Mouse (Mus musculus): ENCODE measurements around the gene Kctd4. TPM values are rescaled to one million over a fixed set of nuclear protein-coding genes. Genes with fewer than 3 reads are reported as not detected.
A peak's percentile ranks its signal among the peaks of the same experiment; 100 is the strongest.
"Not testable (repeated sequence)": the region's sequence is repeated elsewhere in the genome, so short reads cannot be mapped to it uniquely, and the experiment has no call there.

Kctd4 gene
- 10.0 and 11.8 TPM in 2 replicates for polyA plus RNA-seq (2012; rRNA removed)

DNA sequence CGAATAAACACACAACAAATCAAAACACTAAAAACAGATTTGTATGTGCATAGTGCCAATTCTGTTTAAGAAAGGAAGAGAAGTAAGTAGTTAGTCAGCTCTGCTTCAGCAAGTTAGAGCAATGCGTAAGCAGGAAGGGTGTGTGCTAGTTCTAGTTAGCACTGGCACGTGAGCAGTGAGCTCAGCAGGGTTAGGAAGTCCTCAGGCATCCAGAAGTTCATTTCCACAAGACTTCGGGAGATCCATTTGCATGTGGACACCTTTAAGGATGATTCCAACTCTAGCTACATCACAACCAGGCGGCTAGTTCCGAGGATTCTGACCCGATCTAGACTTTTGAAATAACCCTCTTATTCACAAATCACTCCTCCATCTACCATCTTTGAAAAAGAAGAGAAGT, at the start of gene Kctd4:
Kctd4 (plus strand) TSS at position 244 of the 400 bp plus-strand sequence.
- DNase-seq (ENCODE audit: extremely low spot score in 1 of 2, low spot score in 1 of 2), result no peak

DNA sequence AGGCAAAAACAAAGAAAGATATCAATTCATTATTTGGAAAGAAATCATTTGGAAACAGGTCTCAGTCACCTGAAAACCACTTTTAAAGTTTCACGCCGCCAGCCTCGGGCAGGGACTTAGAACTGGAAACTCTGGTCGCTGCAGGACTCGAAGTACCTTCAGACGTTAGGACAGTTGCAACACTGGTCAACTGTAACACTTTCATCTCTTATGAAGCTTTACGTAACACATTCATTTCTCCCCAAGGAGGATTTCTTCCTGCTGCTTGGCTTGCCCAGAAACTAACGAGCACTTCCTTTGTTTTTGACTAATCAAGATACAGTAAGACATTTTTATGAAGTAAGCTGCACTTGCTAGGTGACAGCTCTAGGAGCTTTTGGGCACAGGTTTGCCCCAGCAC, 47.9 kb upstream of the Kctd4 start:
- DNase-seq (ENCODE audit: extremely low spot score in 1 of 2, low spot score in 1 of 2), result no peak

DNA sequence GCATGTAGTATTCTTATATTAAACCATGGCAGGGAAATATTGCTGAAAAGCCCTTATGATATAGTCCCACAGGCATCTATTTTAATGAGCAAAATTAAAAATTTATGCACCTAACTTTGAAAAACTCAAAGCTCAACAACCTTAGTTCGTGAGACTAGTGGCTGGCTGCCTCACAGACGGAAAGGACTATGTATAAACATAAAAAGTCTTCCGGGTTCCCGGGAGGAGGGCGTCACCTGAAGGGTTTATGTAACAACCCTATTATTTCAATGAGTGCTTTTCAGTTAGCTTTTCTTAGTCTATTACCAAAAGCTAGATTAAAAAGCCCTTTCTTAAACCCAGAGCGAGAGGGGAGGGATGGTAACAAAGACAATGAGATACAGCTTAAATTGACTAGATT, 42.8 kb upstream of the Kctd4 start:
- peak in 1 of 2 experiments; percentile 34 for DNase-seq (ENCODE audit: extremely low spot score in 1 of 2, low spot score in 1 of 2)

DNA sequence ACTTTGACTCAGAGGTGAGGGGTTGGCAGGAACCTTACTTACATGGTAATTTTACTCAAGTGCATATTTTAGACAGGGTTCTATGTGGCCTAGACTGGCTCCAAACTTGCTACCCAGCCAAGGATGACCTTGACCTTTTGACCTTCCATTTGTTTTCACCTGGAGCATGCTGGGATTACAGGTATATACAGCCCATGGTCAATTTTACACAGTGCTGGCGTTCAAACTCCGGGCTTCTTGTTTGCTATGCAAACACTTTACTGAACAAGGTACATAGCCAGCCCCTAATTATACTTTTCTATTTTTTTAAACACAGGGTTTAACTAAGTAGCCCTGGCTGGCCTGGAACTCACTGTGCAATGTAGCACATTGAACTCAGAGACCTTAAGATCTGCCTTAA, 42.1 kb upstream of the Kctd4 start:
- no peak for DNase-seq (ENCODE audit: extremely low spot score in 1 of 2, low spot score in 1 of 2)

DNA sequence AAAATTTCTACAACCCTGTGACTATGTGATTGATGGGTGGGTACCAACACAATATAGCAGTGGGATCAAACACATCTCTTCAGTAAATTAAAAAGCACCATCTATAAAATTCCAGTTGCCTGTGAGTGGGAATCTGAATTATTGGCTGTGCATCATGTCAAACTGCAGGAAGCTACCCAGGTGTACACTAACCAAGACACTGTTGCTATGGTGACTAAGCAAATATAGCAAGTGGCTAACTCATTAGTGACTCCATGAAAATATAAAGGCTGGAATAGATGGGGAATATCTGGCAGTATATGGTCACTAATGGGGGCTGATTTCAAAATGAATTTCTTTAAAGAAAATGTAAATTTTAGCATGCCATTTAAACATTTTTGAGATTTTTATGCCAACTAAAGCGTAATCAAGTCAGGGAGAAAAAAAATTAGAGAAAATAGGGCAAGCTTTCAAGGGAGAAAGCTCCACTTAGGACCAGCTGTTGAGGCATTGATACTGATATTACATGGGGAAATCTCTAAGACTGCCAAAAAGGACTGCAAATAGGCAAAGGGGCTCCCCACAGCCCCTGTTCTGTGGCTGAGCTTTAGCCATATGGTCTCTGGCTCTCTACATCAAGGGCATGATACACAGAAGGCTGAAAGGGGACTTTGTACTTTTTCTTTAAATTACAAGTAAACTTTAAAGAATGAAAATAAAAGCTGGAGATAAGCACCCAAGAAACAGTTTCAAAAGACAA, 31.3 kb upstream of the Kctd4 start:
- DNase-seq (ENCODE audit: extremely low spot score in 1 of 2, low spot score in 1 of 2), result no peak

DNA sequence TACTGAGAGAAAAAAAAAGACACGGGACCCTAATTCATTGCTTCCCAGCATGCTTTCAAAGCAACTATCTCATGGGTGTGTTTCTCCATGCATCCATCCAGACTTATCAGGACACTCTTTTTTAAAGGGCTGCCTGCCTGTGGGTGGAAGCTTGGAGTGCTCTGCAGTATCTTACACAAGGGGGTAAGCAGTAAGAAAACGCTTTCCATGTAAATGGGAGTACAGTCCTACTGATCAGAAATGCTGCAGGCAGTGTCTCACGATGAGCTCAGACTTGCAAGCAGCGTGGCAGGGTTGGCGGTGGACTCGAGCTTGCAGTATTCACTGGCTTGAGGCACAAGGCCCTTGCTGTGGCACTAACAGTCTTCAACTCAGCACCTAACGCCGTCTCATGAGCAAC, 25.1 kb upstream of the Kctd4 start:
- DNase-seq (ENCODE audit: extremely low spot score in 1 of 2, low spot score in 1 of 2), result not testable (repeated sequence)

DNA sequence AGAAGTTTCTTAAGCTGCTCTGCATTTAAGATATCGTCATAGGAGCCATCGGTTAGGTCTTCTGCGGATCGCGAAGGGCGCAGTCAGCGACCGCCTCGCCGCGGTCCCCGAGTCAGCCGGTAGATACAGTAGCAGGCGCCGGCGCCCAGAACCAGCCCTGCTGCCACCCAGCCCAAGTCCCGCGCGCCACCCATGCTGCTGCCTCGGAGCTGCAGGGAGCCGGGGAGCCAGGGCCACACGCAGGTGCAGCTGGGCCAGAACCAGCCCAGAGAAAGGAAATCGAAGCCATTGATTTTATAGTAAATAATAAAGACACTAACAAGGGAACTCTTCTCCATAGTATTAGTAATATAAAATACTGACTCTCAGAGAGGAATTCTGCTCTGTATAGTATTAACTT, 23.5 kb upstream of the Kctd4 start:
- no peak for DNase-seq (ENCODE audit: extremely low spot score in 1 of 2, low spot score in 1 of 2)

DNA sequence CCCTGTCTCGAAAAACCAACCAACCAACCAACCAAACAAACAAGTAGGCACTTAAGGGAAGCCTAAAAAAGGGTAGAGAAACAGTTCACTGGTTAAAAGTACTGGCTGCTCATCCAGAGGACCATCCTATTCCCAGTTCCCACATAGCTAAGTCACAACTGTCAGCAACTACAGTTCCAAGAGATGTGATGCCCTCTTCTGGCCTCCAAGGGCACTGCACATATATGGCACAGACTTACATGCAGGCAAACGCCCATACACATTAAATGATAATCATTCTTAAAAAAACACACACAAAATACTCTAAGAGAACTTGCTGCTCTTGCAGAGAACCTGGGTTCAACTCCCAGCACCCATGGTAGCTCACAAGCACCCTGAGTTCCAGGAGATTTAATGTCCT, 20.4 kb upstream of the Kctd4 start:
- no peak for DNase-seq (ENCODE audit: extremely low spot score in 1 of 2, low spot score in 1 of 2)

DNA sequence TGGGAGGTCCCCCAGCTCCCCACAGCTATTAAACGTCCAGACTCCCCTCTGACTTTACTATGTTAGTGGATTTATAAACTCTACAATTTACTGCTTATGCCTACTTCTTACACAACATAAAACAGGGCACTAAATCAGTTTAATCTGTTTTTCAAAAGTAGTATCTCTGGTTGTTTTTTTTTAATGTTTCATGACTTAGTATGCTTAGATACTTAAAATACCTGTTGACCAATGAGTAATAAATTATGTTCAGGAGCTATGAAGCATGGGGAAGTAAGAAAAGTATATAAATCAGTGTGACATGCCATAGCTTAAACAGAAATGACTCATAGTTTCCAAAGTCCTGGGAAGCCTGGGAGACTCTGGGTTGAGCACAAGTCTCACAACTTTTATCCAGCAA, 17.1 kb upstream of the Kctd4 start:
- no peak for DNase-seq (ENCODE audit: extremely low spot score in 1 of 2, low spot score in 1 of 2)

DNA sequence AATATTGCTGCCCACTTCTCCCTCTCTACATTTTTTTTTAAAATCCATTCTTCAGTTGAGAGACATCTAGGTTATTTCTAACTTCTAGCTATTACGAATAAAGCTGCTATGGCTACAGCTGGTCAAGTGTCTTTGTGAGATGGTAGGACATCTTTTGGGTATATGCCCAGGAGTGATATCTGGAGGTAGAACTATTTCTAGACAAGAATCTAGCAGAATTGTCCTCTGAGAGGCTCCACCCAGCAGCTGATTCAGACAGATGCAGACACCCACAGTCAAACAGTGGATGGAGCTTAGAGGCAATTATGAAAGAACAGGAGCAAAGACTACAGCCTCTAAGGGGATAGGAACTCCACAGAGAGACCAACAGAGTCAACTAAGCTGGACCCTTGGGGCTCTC, 13.3 kb upstream of the Kctd4 start:
- DNase-seq (ENCODE audit: extremely low spot score in 1 of 2, low spot score in 1 of 2), result peak; percentile 11 to 31

DNA sequence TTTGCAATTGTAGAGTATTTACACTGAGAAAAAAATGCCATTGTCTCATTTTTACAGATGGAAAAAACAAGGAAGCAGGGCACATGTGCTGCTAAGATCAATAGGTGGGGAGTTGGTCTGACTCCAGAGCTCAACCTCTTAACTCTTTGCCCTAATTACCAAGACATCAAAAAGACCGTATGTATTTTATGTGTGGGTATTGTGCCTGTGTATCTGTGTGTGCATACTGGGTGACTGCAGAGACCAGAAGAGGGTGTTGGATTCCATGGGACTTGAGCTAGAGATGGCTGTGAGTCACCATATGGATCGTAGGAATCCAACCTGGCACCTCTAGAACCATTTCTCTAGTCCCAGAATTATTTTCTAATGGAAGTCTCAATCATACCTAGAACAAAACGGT, 12.4 kb upstream of the Kctd4 start:
- no peak for DNase-seq (ENCODE audit: extremely low spot score in 1 of 2, low spot score in 1 of 2)

DNA sequence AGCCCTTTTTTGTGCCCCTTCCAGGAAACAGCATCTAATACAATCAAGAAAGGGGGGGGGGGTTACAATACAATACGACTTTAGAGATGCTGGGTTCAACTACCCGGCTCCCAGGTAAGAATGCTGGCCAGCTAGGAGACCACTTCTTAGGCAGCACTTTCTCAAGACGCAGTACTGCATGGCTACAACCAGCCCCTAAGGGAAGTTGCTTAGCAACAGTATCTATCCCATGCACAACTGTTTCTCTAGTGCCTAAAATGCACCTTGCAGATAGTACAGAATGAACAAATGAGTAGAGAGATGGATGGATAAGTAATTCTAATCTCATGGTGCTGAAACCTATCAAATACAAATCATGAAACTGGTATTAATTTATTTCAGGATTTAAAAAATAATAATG, 7.1 kb upstream of the Kctd4 start:
- DNase-seq (ENCODE audit: extremely low spot score in 1 of 2, low spot score in 1 of 2), result no peak

DNA sequence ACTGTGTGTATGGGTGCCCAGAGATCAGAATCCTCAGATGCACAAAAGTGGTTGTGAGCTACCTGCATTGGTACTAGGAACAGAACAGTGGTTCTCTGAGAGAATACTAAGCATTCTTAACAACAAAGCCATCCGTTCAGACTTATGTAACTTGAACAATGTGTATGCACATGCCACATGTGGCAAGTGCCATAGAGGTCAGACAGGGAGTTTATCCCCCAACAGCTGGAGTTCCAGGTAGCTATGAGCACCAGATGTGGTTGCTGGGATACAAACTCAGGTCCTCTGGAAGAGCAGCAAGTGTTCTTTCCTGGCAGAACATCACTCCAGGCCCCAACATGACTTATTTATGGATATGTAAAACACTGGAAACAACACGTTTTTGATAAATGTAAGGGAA, 1.8 kb upstream of the Kctd4 start:
- no peak for DNase-seq (ENCODE audit: extremely low spot score in 1 of 2, low spot score in 1 of 2)

DNA sequence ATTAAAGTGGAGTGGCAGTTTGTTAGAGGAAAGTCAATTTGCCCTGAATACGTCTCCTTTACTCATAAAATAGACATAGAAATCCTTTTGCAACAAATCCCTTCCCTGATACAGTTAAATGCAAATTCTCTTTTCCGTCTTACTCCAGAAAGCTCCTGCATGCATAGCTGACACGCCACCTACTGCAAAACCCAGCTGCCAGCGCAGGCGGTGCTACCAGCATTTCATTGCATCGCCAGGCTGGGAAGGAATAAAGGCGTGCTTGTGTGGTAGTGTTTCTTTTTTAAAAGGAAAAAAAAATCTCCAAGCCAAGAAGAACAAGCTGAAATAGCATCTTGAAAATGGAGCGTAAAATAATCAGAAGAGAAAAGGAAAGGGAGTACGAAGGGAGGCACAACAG, 7.4 kb downstream of the Kctd4 start:
- peak; percentile 81 to 89 for DNase-seq (ENCODE audit: extremely low spot score in 1 of 2, low spot score in 1 of 2)

DNA sequence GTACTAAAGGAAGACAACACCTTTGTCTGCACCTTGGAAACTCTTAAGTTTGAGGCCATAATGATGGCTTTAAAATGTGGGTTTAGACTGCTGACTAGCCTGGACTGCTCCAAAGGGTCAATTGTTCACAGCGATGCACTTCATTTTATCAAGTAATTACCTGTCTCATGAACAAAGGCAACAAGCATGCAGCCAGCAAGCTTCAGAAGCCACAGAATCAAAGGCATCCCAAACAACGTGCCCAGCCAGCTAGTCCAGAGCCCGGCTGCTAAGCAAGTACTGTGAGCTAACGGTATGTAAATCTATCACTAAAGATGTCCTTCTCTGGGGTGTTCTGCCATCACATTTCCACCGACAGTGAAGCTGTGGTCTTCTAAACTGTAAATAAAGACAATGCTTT, 8.4 kb downstream of the Kctd4 start:
- peak in 1 of 2 experiments; percentile 41 for DNase-seq (ENCODE audit: extremely low spot score in 1 of 2, low spot score in 1 of 2)

DNA sequence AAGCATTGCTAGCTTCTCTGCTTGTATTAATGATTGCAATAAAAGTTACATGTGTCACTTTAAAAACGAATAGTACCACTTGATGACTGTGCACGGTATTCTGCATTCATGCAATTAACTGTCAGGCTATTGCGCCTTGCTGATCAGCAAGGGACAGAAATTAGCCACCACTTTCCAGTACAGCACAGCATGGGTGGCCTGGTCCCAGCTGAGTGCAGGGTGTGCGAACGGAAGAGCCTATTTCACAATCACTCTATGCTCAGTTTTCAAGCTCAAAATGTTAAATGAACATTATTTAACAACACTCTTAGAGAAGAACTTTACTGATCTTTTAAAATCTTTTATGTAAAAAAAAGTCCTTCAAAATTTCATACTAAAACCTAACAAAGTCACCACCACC, 9.2 kb downstream of the Kctd4 start:
- no peak for DNase-seq (ENCODE audit: extremely low spot score in 1 of 2, low spot score in 1 of 2)

DNA sequence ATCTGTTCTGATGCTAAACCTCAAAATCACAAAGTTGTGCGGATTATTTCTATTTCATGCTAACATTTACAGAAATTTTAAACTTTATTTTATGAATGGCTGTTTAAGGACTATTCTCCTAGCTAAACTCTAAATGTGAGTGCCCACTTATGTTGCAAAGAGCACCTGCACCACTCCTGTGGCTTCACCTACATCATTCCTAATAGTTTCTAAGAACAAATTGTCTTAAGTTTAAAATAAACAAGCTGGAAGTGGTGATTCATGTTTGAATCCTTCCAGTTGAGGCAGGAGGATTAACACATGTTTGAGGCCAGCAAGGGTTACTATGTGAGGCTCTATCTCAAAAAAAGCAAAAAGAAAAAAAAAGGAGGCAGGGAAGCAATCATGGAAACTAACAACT, 9.6 kb downstream of the Kctd4 start:
- DNase-seq (ENCODE audit: extremely low spot score in 1 of 2, low spot score in 1 of 2), result no peak

DNA sequence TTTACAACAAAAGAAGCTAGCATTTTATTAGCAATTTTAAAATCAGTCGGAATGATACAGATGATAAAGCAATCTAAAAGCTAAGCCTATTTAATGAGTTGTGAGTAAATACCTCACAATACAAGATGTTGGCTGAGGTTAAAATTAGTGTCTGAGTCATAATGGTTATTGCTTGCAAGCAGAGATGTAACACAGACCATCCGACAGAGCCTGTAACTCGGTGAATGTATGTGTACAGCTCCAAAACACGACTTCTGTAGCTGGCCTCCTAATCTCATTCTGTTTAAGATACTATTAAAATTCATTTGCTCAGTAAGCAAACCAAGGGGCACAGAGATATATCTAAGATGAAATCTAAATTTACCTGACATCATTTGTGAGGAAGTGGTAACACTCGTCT, 12.5 kb downstream of the Kctd4 start:
- peak in 1 of 2 experiments; percentile 24 for DNase-seq (ENCODE audit: extremely low spot score in 1 of 2, low spot score in 1 of 2)

DNA sequence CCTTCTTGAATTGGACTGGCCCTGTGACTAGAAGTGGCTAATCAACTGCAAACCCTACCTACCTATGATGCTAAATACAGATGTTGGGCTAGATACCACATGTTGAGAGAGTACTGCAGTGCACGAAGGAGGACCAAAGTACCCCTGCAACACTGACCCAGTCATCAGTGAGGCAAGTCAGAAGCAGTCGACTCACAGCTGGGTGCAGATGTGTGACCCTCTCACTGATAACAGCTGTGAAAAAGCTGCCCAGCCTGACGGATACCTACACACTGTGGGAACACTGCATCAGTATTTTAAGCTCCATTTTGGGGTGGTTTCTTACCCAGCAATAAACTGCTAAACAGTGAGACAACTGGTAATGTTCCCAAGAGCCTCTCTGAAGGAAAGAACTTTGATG, 21.3 kb downstream of the Kctd4 start:
- no peak for DNase-seq (ENCODE audit: extremely low spot score in 1 of 2, low spot score in 1 of 2)

DNA sequence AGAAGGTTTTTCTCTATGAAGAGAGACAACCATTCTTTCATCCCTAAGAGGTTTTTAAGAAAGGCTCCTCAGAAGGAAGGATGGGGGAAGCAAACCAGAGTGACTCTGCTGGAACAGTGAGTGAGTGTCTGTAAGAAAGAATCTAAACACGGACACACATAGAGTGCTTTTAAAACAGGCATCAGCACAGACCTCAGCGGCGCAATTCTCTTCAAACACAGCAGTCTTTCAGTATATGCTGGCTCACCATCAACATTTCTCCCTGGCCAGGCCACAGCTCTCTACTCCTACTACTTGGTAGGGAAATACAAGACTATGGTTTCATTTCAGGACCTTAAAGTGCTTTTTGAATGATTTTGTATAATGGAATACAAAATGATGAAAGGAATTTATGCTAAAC, 26.4 kb downstream of the Kctd4 start:
- no peak for DNase-seq (ENCODE audit: extremely low spot score in 1 of 2, low spot score in 1 of 2)

DNA sequence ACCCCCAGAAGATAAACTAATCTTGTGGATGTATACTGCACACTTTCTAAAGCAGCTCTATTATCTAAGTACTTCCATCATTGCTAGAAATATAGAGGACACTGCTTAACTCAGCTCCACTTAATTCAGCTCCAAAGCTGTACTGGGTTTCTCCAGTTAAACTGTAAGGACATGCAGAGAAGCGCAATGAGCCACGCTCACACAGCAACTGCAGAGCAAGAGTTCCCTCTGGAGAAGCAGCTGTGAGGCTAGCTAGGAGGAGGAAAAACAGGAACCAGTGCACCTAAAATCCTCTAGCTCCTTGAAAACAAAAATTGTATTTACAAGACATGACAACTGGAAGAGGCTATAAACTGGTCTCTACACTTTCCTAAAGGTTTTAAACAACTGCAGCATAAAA, 29.1 kb downstream of the Kctd4 start:
- peak in 1 of 2 experiments; percentile 27 for DNase-seq (ENCODE audit: extremely low spot score in 1 of 2, low spot score in 1 of 2)

DNA sequence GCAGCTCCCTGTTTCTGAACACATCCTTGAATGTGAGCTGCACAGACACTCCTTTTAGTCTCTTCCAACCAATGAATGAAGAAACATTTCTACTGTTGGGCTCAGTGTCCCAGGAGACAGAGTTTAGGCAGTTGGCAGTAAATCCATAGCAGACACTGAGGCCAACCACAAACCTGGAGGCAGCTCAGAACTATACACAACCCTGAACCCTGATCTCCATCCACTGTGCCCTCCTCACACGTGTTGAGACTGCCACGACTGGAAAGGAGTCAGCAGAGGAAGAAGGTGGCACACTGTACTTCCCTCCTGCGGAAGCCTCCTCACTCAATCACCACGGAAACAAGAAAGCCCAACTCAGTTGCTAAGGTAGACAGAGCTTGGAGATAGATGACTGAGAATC, 30.3 kb downstream of the Kctd4 start:
- DNase-seq (ENCODE audit: extremely low spot score in 1 of 2, low spot score in 1 of 2), result peak in 1 of 2 experiments; percentile 28

Data from frontal cortex, adult 2 months (tissue).